Mouse (Mus musculus) midbrain, embryonic 15.5 days (tissue): ENCODE data around the gene Tfg. TPM values are rescaled to one million over a fixed set of nuclear protein-coding genes. Genes with fewer than 3 reads are reported as not detected.

Experiments
- polyA plus RNA-seq: library from polyadenylated mRNA; unstranded; fragments of >200 nt; fragmentation: Nextera tagmentation; extraction: Ambion mirVana; gene quantifications from 2 replicates; pipeline ENCODE4 v1.2.1, GENCODE M21; 2015

Tfg gene
- polyA plus RNA-seq, 1 experiment from 2014 or later: 150 TPM

Other genes starting within 250 kb of the Tfg start
- 0.35 and 0.36 TPM in 2 replicates for gene Abi3bp, start 239.6 kb downstream of the Tfg start, polyA plus RNA-seq
- gene Adgrg7, start 78.4 kb upstream of the Tfg start, polyA plus RNA-seq: not detected in 2 replicates
- 3.1 and 4.3 TPM in 2 replicates for gene Tmem45a, start 168.7 kb upstream of the Tfg start, polyA plus RNA-seq
- 0.36 TPM in 1 of 2 replicates, not detected in the other for gene Lnp1, start 210.6 kb upstream of the Tfg start, polyA plus RNA-seq